Mouse (Mus musculus): ENCODE data around the gene Cdk2ap1.
"Not testable (repeated sequence)": the region's sequence is repeated elsewhere in the genome, so short reads cannot be mapped to it uniquely, and the experiment has no call there.

Cdk2ap1 gene

GRCm38 (mm10) chr5:124351111-124351560 lies 11.7 kb downstream of the Cdk2ap1 start:
- peak; percentile 79 for DNase-seq

- no peak for DNase-seq
Observed at GRCm38 (mm10) chr5:124350350-124350749, 12.5 kb downstream of the Cdk2ap1 start.

GRCm38 (mm10) chr5:124349196-124349595 lies 13.7 kb downstream of the Cdk2ap1 start:
- no peak for DNase-seq

GRCm38 (mm10) chr5:124342897-124343296 lies 20.0 kb downstream of the Cdk2ap1 start:
- no peak for DNase-seq

- not testable (repeated sequence) for DNase-seq
Observed at GRCm38 (mm10) chr5:124341753-124342339, 21.0 kb downstream of the Cdk2ap1 start.

GRCm38 (mm10) chr5:124338791-124339190 lies 24.1 kb downstream of the Cdk2ap1 start:
- no peak for DNase-seq

- peak; percentile 60 for DNase-seq
Observed at GRCm38 (mm10) chr5:124337909-124338308, 25.0 kb downstream of the Cdk2ap1 start.

GRCm38 (mm10) chr5:124337103-124337502 lies 25.8 kb downstream of the Cdk2ap1 start:
- no peak for DNase-seq

GRCm38 (mm10) chr5:124334392-124334791 lies 28.5 kb downstream of the Cdk2ap1 start:
- DNase-seq = peak; percentile 74

GRCm38 (mm10) chr5:124330086-124330485 lies 32.8 kb downstream of the Cdk2ap1 start:
- DNase-seq = no peak

GRCm38 (mm10) chr5:124327510-124328364 lies 35.1 kb downstream of the Cdk2ap1 start, which contains the start of the genes Mphosph9 and 2810006K23Rik:
Gene Mphosph9, minus strand, starts transcription at chr5:124327972.
Gene 2810006K23Rik, plus strand, starts transcription at chr5:124328089.
- DNase-seq = peak; percentile 99

GRCm38 (mm10) chr5:124326829-124327228 lies 36.1 kb downstream of the Cdk2ap1 start:
- no peak for DNase-seq

GRCm38 (mm10) chr5:124317648-124318047 lies 45.2 kb downstream of the Cdk2ap1 start:
- no peak for DNase-seq

GRCm38 (mm10) chr5:124315941-124316340 lies 46.9 kb downstream of the Cdk2ap1 start:
- DNase-seq = no peak

- no peak for DNase-seq
Observed at GRCm38 (mm10) chr5:124315498-124315897, 47.4 kb downstream of the Cdk2ap1 start.

- no peak for DNase-seq
Observed at GRCm38 (mm10) chr5:124310091-124310490, 52.8 kb downstream of the Cdk2ap1 start.

GRCm38 (mm10) chr5:124309155-124309554 lies 53.7 kb downstream of the Cdk2ap1 start:
- no peak for DNase-seq

- DNase-seq = not testable (repeated sequence)
Observed at GRCm38 (mm10) chr5:124302853-124303252, 60.0 kb downstream of the Cdk2ap1 start.

- no peak for DNase-seq
Observed at GRCm38 (mm10) chr5:124300132-124300531, 62.8 kb downstream of the Cdk2ap1 start.

GRCm38 (mm10) chr5:124299307-124299706 lies 63.6 kb downstream of the Cdk2ap1 start:
- DNase-seq = not testable (repeated sequence)

GRCm38 (mm10) chr5:124296475-124296874 lies 66.4 kb downstream of the Cdk2ap1 start:
- no peak for DNase-seq
